ENCODE assay signal across 23 mouse cellular contexts in the genomic region with DNA sequence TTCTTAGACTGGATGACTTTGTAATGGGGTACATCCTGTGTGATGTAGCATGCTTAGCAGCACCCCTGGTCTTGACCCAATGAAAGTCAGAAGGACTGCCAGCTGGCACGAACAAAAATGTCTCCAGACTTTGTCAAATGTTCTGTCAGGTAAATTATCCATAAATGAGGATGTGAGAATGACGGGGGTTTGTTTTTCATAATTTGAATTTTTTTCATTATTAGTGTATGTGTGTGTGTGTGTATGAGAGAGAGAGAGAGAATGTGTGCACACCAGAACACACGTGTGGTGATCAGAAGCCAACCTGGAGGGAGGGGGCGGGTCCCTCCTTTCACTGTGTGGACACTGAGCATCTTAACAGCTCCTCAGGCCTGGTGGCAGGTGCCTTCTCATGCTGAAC. TPM values are rescaled to one million over a fixed set of nuclear protein-coding genes. Genes with fewer than 3 reads are reported as not detected.
DNase-seq lines count a peak whose midpoint lies in the region; ATAC-seq and TF ChIP-seq lines count a peak whose summit lies in the region.
"Had no signal": no experiment of that assay in that cellular context is flagged by ENCODE, and none has a peak within 500 bp of the region (broad histone marks: within the 10 kb centered on the region; RNA-seq: fewer than 3 reads in every experiment).

No protein-coding gene starts in this region.

- H3K79me2 ChIP-seq in liver, adult 2 months (ENCODE audit: control insufficient read depth, insufficient read depth, low read length) = no peaks in the 10 kb centered on the region

- no peaks in the 10 kb centered on the region for H3K9me3 ChIP-seq in intestine, embryonic 15.5 days
- no peaks in the 10 kb centered on the region for H3K9me3 ChIP-seq in intestine, postnatal 0 days (ENCODE audit: control insufficient read depth)
- no peaks in the 10 kb centered on the region for H3K9me3 ChIP-seq in liver, embryonic 11.5 days (ENCODE audit: control insufficient read depth, low read length)
- H3K9me3 ChIP-seq: embryonic facial prominence, embryonic 13.5 days; embryonic facial prominence, embryonic 15.5 days; forebrain, embryonic 10.5 days; forebrain, embryonic 12.5 days had no signal

- no peak overlapping the region for H3K4me3 ChIP-seq in intestine, embryonic 15.5 days (replicated peaks)
- H3K4me3 ChIP-seq in intestine, postnatal 0 days (ENCODE audit: low read depth, low read length) = no peak overlapping the region
- no peak overlapping the region for H3K4me3 ChIP-seq in liver, adult 2 months (ENCODE audit: insufficient read depth, low read depth, low read length)
- no peak overlapping the region for H3K4me3 ChIP-seq in liver, embryonic 11.5 days (ENCODE audit: low read depth, low read length)
- H3K4me3 ChIP-seq: embryonic facial prominence, embryonic 13.5 days; embryonic facial prominence, embryonic 15.5 days; erythroblast, embryonic 14.5 days; forebrain, embryonic 10.5 days; forebrain, embryonic 12.5 days had no signal

- no peak overlapping the region for H3K9ac ChIP-seq in intestine, embryonic 15.5 days
- H3K9ac ChIP-seq in intestine, postnatal 0 days (ENCODE audit: low read depth, low read length) = no peak overlapping the region
- H3K9ac ChIP-seq in liver, adult 2 months (ENCODE audit: low read depth, low read length) = no peak overlapping the region
- H3K9ac ChIP-seq in liver, embryonic 11.5 days (ENCODE audit: low read depth, low read length) = no peak overlapping the region
- H3K9ac ChIP-seq: embryonic facial prominence, embryonic 13.5 days; embryonic facial prominence, embryonic 15.5 days; forebrain, embryonic 12.5 days had no signal

- no peaks in the 10 kb centered on the region for H3K36me3 ChIP-seq in intestine, embryonic 15.5 days
- no peaks in the 10 kb centered on the region for H3K36me3 ChIP-seq in intestine, postnatal 0 days (ENCODE audit: control insufficient read depth, insufficient read depth)
- no peaks in the 10 kb centered on the region for H3K36me3 ChIP-seq in liver, adult 2 months (ENCODE audit: control insufficient read depth, insufficient read depth, low read length)
- no peaks in the 10 kb centered on the region for H3K36me3 ChIP-seq in liver, embryonic 11.5 days (ENCODE audit: control insufficient read depth, insufficient read depth, low read length)
- H3K36me3 ChIP-seq: embryonic facial prominence, embryonic 13.5 days; embryonic facial prominence, embryonic 15.5 days; forebrain, embryonic 10.5 days; forebrain, embryonic 12.5 days had no signal

- TF ChIP-seq CTCF in intestine, postnatal 0 days (IDR thresholded peaks at IDR 0.05; ENCODE audit: low read depth) = no peak
- TF ChIP-seq CTCF in liver, adult 2 months (IDR thresholded peaks at IDR 0.05; ENCODE audit: low read depth, low read length) = no peak

- ATAC-seq in intestine, embryonic 15.5 days = peak; percentile 35; the same call in 1 of the 2 replicates
- ATAC-seq in intestine, postnatal 0 days = no peak
- no peak for ATAC-seq in liver, embryonic 11.5 days (replicated peaks; ENCODE audit: low FRiP score)
- ATAC-seq: forebrain, embryonic 14.5 days; forebrain, embryonic 16.5 days had no signal

- peak; percentile 50 for DNase-seq in liver, adult 2 months (ENCODE audit: extremely low read depth, low read depth, low spot score)
- no peak for DNase-seq in liver, embryonic 11.5 days (ENCODE audit: low spot score)
- peak; percentile 58 for DNase-seq in A20 (ENCODE audit: low read depth, low spot score)
- DNase-seq in lung, postnatal 36 days = no peak
- DNase-seq: adrenal gland, adult 2 months; adrenal gland, postnatal 10 days; adrenal gland, postnatal 25 days; cerebellum, adult 11 months; cerebellum, adult 18-20 months; cerebellum, adult 8-10 months; cerebellum, adult 9-11 months; cerebellum, postnatal 14 days; cerebellum, postnatal 36 days; embryo, embryonic 11 days had no signal

- H3K4me1 ChIP-seq in intestine, embryonic 15.5 days (replicated peaks) = peaks cover 3% of the 10 kb centered on the region; the same call in 1 of the 2 replicates
- peaks cover 6% of the 10 kb centered on the region; the same call in 1 of the 2 replicates for H3K4me1 ChIP-seq in intestine, postnatal 0 days (replicated peaks; ENCODE audit: control insufficient read depth, insufficient read depth, low read length)
- H3K4me1 ChIP-seq in liver, adult 2 months (ENCODE audit: control insufficient read depth, insufficient read depth, low read length) = peaks cover 25% of the 10 kb centered on the region
- H3K4me1 ChIP-seq in liver, embryonic 11.5 days (replicated peaks; ENCODE audit: control insufficient read depth, insufficient read depth, low read length) = 0 out of 2 replicates have a peak, but pooled peaks cover 3% of the 10 kb centered on the region
- H3K4me1 ChIP-seq: forebrain, embryonic 12.5 days had no signal

- H3K27ac ChIP-seq in intestine, embryonic 15.5 days = no peak overlapping the region
- H3K27ac ChIP-seq in intestine, postnatal 0 days (ENCODE audit: low read depth, low read length) = no peak overlapping the region
- peak overlapping the region; percentile 34 for H3K27ac ChIP-seq in liver, adult 2 months (replicated peaks; ENCODE audit: insufficient read depth, low read depth, low read length)
- no peak overlapping the region for H3K27ac ChIP-seq in liver, embryonic 11.5 days (ENCODE audit: low read depth, low read length)
- H3K27ac ChIP-seq: embryonic facial prominence, embryonic 13.5 days; embryonic facial prominence, embryonic 15.5 days; forebrain, embryonic 10.5 days; forebrain, embryonic 12.5 days had no signal

- TF ChIP-seq POLR2A in liver, adult 2 months (IDR thresholded peaks at IDR 0.05; ENCODE audit: extremely low read depth, insufficient read depth, low read length) = no peak

- H3K27me3 ChIP-seq in intestine, embryonic 15.5 days (replicated peaks) = no peaks in the 10 kb centered on the region
- no peaks in the 10 kb centered on the region for H3K27me3 ChIP-seq in intestine, postnatal 0 days (replicated peaks; ENCODE audit: control insufficient read depth, insufficient read depth, low read length)
- H3K27me3 ChIP-seq in liver, adult 2 months (ENCODE audit: control insufficient read depth, insufficient read depth, low read length) = no peaks in the 10 kb centered on the region
- no peaks in the 10 kb centered on the region for H3K27me3 ChIP-seq in liver, embryonic 11.5 days (replicated peaks; ENCODE audit: control insufficient read depth, insufficient read depth, low read length)
- H3K27me3 ChIP-seq: embryonic facial prominence, embryonic 13.5 days; embryonic facial prominence, embryonic 15.5 days; forebrain, embryonic 12.5 days had no signal

- 83% methylated on average over 4 of the region's 4 CpGs for WGBS in intestine, embryonic 15.5 days
- 69% methylated on average over 4 of the region's 4 CpGs for WGBS in intestine, postnatal 0 days
- WGBS in liver, adult 2 months = 51% methylated on average over 4 of the region's 4 CpGs
- 77% methylated on average over 4 of the region's 4 CpGs for WGBS in liver, embryonic 11.5 days

- no peak overlapping the region for H3K4me2 ChIP-seq in intestine, embryonic 15.5 days (replicated peaks)
- H3K4me2 ChIP-seq in intestine, postnatal 0 days (replicated peaks; ENCODE audit: low read depth) = no peak overlapping the region
- no peak overlapping the region for H3K4me2 ChIP-seq in liver, embryonic 11.5 days
- H3K4me2 ChIP-seq: embryonic facial prominence, embryonic 13.5 days; embryonic facial prominence, embryonic 15.5 days; forebrain, embryonic 12.5 days had no signal

RNA-seq across cellular contexts. Expression of a gene that starts 20.5 kb away (rescaled TPM):
- polyA plus RNA-seq in intestine, embryonic 15.5 days (2015; fragmentation: Nextera tagmentation; extraction: Ambion mirVana) = 18.9 and 21.3 TPM in 2 replicates
- 8.8 and 9.5 TPM in 2 replicates for polyA plus RNA-seq in intestine, postnatal 0 days (2015; fragmentation: Nextera tagmentation; extraction: Ambion mirVana)
- 3.8 TPM in 2 replicates for total RNA-seq in liver, adult 2 months (2014; rRNA removed)
- polyA plus RNA-seq in liver, adult 2 months (2012; rRNA removed) = 1.0 and 1.4 TPM in 2 replicates
- polyA plus RNA-seq in liver, embryonic 11.5 days (2014; fragmentation: Nextera tagmentation; extraction: Ambion mirVana) = 24.6 and 24.7 TPM in 2 replicates

RNA-seq across cellular contexts. Expression of a gene that starts 26.1 kb away (rescaled TPM):
- polyA plus RNA-seq in intestine, embryonic 15.5 days (2015; fragmentation: Nextera tagmentation; extraction: Ambion mirVana) = 10.8 and 11.2 TPM in 2 replicates
- polyA plus RNA-seq in intestine, postnatal 0 days (2015; fragmentation: Nextera tagmentation; extraction: Ambion mirVana) = 17.2 and 18.0 TPM in 2 replicates
- 2.7 and 3.6 TPM in 2 replicates for total RNA-seq in liver, adult 2 months (2014; rRNA removed)
- 5.5 and 6.0 TPM in 2 replicates for polyA plus RNA-seq in liver, adult 2 months (2012; rRNA removed)
- 10.2 and 10.5 TPM in 2 replicates for polyA plus RNA-seq in liver, embryonic 11.5 days (2014; fragmentation: Nextera tagmentation; extraction: Ambion mirVana)

RNA-seq across cellular contexts. Expression of a gene that starts 49.2 kb away (rescaled TPM):
- polyA plus RNA-seq in intestine, embryonic 15.5 days (2015; fragmentation: Nextera tagmentation; extraction: Ambion mirVana) = 1,295 and 1,316 TPM in 2 replicates
- polyA plus RNA-seq in intestine, postnatal 0 days (2015; fragmentation: Nextera tagmentation; extraction: Ambion mirVana) = 1,746 and 1,835 TPM in 2 replicates
- 59.5 and 87.1 TPM in 2 replicates for total RNA-seq in liver, adult 2 months (2014; rRNA removed)
- polyA plus RNA-seq in liver, adult 2 months (2012; rRNA removed) = 25.9 and 26.2 TPM in 2 replicates
- polyA plus RNA-seq in liver, embryonic 11.5 days (2014; fragmentation: Nextera tagmentation; extraction: Ambion mirVana) = 1,813 and 1,952 TPM in 2 replicates

RNA-seq across cellular contexts. Expression of a gene that starts 51.1 kb away (rescaled TPM):
- 138 and 154 TPM in 2 replicates for polyA plus RNA-seq in intestine, embryonic 15.5 days (2015; fragmentation: Nextera tagmentation; extraction: Ambion mirVana)
- 119 and 120 TPM in 2 replicates for polyA plus RNA-seq in intestine, postnatal 0 days (2015; fragmentation: Nextera tagmentation; extraction: Ambion mirVana)
- 17.0 and 26.1 TPM in 2 replicates for total RNA-seq in liver, adult 2 months (2014; rRNA removed)
- polyA plus RNA-seq in liver, adult 2 months (2012; rRNA removed) = 9.7 and 10.4 TPM in 2 replicates
- 241 and 245 TPM in 2 replicates for polyA plus RNA-seq in liver, embryonic 11.5 days (2014; fragmentation: Nextera tagmentation; extraction: Ambion mirVana)

Comparison
In these comparisons a context has a peak if more than half of its experiments do, and no peak if none do; other contexts are left out.
1. DNase-seq: peak in liver, adult 2 months (single experiment) and A20 (single experiment); none in liver, embryonic 11.5 days (single experiment) and lung, postnatal 36 days (single experiment).
2. RNA of a gene that starts 49.2 kb away (polyA plus RNA-seq): 1,813 to 1,952 TPM in liver, embryonic 11.5 days, 1,746 to 1,835 TPM in intestine, postnatal 0 days and 1,295 to 1,316 TPM in intestine, embryonic 15.5 days; 25.9 to 26.2 TPM in liver, adult 2 months; every median in the first group is over 10 times any median in the second.